Mouse (Mus musculus) adrenal gland, adult 2 months (tissue): ENCODE results near the gene Tex11. TPM values are rescaled to one million over a fixed set of nuclear protein-coding genes. Genes with fewer than 3 reads are reported as not detected.
A peak's percentile ranks its signal among the peaks of the same experiment; 100 is the strongest.
"Not testable (repeated sequence)": the region's sequence is repeated elsewhere in the genome, so short reads cannot be mapped to it uniquely, and the experiment has no call there.

Experiments used
- DNase-seq: peaks from one replicate; pipeline ENCODE4 v3.0.0; 2021
- long read RNA-seq: library from polyadenylated mRNA; stranded (forward); transcript quantifications from one replicate; pipeline ENCODE4 v2.0.0, GENCODE M21; 2021
- polyA plus RNA-seq: library from polyadenylated mRNA; depleted of rRNA; stranded (reverse); fragments of >200 nt; gene quantifications from 2 replicates; pipeline ENCODE4 v1.2.3, GENCODE M21; 2012; rRNA removed
- total RNA-seq, 2 experiments: library from RNA; stranded (reverse); gene quantifications; 2 replicates each; pipeline ENCODE4 v1.2.3; 2021

Gene Tex11
- total RNA-seq: under 1 TPM; 0.10 to 0.12 TPM
- not detected in 2 replicates for polyA plus RNA-seq
- long read RNA-seq: 0 reads

GRCm38 (mm10) chrX:101059541-101059940, at the start of gene Tex11:
TSS of gene Tex11 (minus strand) at chrX:101059667.
- DNase-seq: no peak

DNA sequence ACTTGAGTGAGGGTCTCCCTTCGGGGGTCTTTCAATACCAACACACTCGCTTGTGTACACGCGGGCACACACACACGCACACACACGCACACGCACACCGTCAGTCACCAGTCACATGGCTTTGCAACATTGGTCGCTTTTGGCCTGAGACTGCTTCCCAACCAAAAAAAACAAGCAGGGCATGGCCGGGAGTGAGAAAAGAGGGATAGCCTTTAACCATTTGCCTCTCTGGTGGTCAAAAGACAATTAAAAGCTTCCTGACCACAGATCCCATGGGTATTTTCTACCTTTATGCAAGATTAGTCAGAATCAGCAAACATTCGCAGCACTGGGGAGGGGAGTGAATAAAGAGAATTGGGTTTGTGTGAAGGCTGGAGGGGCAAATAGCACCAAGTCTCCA, 26.5 kb upstream of the Tex11 start, which contains the start of gene Slc7a3:
Slc7a3 (minus strand) TSS at position 101 of the 400 bp plus-strand sequence.
- DNase-seq: no peak

DNA sequence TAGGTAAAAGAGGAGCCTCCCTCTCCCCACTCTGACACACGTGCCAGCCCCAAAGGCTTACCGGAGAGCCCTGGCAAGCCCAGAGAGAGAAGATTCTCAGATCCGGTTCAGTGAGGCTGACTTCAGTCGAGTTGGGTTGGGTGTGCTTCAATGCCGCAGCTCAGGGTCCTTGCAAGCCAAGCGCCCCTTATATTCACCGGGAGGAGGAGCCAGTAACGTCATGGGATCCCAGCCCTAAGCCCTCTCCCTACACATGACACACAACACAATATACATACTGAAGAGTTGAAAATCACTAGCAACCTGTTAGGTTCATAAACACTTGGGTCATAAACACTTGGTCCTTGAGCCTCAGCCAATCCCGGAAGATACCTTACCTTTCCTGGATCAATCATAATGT, 25.7 kb upstream of the Tex11 start:
- not testable (repeated sequence) for DNase-seq

DNA sequence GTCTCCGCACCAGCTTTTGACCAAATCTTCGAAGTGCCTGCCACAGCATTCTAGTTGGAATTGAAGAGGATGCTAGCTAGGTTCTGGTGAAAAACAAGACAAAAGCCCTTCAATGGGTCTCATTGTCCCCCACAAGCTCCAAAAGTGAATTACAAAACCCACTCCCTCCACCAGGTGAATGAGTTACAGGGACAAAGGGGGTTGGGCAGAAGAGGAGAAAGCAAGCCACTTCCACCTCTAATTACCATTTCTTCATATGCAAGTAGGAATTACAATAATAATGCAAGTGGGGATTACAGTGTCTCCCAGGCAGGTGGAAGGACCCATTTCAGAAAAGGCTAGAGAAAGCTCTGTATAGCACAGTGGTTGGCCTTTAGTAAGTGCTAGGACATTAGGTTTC, 24.7 kb upstream of the Tex11 start:
- DNase-seq: no peak

DNA sequence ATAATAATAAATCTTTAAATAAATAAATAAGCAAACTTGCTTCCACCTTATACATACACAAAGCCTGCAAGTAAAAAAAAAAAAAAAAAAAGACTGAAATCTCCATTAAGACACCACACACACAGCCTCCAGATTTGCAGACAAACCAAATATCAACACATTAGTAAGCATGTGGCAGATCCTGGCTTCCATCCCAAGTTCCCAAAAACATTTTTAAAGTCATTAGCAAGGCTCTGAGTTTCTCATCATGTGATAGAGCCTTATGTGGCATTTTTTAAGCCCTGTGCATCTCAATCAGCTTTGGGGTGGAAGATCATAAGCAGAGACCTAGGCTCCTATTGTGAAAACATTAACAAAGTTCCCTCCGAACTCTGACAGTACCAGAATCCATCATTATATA, 5.8 kb upstream of the Tex11 start:
- DNase-seq: no peak

DNA sequence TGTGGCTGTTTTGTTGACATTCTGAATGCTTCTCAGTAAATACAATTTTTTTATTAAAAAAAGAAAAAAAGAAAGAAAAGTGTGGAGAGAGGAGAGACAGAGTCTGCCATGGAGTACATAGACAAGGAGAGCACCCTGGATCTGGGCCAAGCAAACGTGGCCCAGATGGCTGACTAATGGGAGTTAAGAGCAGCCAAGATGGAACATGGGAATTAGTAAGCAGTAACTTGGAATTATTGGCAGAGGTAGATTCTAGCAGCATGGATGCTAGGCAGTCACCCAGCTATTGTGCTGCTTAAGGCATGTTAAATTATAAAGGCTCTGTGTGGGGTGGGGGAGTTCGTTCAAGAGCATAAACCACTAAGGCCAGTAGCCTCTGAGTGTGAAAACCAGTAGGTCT, 4.0 kb upstream of the Tex11 start:
- peak; percentile 14 for DNase-seq

DNA sequence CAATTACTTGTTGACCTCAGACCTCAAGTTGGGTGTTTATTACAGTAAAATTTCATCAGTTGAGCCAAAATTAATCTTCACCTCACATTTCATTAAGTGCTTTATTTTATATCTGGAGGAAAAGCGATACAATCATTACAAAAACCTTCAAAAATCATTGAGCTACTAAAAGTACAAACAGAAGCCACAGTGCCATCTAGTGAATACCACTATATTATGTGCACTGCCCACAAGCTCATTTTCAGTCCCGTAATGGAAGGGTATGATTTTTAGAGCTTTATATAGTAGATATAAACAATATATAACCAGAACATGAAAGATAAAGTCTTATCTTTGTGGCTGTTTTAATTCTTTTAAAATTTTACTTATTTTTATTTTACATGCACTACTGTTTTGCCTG, 115.8 kb downstream of the Tex11 start:
- DNase-seq: no peak

DNA sequence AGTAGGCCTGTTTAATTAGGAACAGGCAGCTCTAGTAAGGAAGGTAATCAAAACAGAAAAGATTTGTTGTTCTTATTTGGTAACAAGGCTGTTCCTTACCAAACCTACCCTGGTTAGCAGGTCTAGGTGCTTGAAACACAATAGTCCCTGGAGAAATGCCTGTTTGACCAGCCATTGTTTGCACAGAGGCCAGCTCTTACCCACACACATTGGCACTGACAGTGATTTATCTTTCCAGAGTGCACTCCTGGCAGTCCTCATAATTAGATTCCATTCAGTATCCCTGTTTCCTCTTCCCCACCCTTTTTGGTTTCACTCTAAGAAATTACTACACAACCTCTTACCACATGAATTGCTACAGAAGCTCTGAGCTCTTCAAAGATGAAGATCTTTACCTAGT, 220.3 kb downstream of the Tex11 start:
- no peak for DNase-seq

- no peak for DNase-seq
Observed at GRCm38 (mm10) chrX:100832806-100833205, 226.7 kb downstream of the Tex11 start.

GRCm38 (mm10) chrX:100825557-100825956, 233.9 kb downstream of the Tex11 start:
- DNase-seq: no peak

GRCm38 (mm10) chrX:100821149-100821548, 238.3 kb downstream of the Tex11 start:
- no peak for DNase-seq

GRCm38 (mm10) chrX:100818681-100819080, 240.8 kb downstream of the Tex11 start:
- no peak for DNase-seq

DNA sequence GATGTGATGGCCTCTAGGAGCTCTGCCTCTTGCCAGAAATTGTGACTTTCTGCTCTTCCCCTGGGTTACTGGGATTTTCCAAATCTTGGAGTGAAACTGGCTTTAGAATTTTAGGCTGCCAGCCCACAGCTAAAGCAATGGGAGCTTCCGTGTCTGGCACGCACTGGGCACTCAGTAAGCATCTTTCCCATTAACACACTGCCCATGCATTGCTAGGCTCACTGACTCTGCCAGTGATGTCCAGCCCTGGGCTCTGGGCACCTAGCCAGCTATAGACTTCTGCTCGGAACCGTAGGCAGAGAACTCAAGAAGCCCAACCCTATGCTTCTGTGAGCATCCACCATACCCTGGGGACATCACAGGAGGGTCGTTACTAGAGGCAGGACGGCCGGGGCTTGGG, 243.7 kb downstream of the Tex11 start:
- peak; percentile 29 for DNase-seq

- no peak for DNase-seq
Observed at GRCm38 (mm10) chrX:100814139-100814538, 245.3 kb downstream of the Tex11 start.

DNA sequence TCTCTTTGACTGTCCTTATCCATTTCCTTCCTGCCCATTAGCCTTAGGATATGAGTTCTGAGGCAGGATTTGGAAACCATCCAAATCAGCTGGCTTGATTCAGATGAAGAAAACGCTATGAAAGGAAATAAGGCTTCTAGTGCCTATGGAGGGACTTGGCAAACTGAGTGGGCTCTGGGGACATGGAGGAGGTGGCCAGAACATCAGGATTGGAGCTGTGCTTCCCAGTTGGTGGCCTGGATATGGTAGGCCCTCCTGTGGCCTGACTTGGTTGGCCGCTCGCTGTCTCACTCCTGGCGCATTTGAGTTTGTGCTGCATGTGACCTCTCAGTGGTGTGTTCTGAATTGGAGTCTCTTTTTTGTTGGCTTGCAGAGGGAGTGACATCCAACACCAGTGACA, 248.3 kb downstream of the Tex11 start:
- DNase-seq: no peak

DNA sequence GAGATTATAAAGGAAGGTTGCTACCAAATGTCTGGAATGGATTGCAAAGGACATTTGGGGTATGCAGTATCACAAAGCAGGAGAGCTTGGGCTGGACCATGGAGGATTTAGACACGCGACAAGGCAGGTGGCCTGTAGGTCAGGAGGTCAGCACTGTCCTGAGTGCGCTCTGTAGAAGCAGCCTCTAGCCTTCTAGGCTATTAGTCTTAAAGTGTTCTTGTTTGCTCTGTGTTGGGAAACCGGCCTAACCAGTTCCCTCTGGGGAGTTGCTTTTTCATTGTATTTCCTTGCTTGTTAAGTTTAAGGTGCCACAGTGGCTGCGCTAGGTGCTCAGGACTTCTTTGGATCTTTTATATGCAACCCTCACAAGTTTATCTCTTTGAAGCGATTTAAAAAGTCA, 257.4 kb downstream of the Tex11 start:
- no peak for DNase-seq

- DNase-seq: no peak
Observed at GRCm38 (mm10) chrX:100800643-100801042, 258.8 kb downstream of the Tex11 start.

DNA sequence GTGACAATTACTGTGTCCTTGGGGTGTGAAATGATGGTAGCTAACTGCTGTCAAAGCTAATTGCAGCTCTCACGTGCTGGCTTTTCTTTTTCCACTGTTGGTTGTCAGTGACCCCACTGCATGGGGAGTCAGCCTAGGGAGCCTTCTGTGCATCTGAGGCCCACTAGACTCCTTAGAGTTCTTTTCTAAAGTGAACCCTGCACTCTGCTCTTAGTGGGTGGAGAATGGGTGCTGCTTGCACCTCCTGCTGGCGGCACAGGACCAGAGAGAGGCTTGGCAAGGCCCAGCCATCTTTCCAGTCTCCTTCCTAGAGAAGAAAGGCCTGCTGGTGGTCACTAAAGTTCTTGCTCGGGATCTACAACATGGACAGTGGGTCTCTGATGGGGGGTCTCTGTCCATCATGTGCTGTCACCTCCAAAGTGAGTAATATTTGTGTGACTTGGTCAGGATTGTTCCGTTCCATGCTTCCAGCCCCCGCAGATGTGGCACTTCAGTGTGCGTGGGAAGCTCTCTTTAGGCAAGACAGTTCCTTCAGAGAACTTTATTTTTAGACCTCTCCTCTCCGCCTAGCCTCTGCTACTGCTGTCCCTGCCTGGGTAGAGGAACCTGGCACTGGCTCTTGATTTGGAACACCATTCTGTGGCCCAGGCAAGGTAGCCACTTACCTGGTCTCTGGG, 261.5 kb downstream of the Tex11 start:
- no peak for DNase-seq

DNA sequence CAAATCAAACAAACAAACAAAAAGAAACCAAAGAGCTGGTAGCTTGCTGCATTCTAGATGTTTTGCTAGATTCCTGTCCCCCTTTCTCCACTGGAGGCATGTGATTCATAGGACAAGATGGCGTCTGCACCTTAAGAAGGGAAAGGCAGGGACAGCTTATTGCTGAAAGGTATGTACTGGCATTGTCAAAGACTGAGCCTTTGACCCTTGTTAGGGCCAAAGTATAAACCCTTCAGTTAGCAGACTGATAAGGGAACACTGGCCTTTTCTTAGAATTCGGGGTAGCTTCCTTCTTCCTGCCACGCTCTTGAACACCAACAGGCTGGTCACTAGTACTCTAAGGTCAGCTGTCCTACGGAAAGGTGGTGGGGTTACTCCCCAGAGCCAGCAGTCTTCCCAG, 262.1 kb downstream of the Tex11 start:
- DNase-seq: no peak

DNA sequence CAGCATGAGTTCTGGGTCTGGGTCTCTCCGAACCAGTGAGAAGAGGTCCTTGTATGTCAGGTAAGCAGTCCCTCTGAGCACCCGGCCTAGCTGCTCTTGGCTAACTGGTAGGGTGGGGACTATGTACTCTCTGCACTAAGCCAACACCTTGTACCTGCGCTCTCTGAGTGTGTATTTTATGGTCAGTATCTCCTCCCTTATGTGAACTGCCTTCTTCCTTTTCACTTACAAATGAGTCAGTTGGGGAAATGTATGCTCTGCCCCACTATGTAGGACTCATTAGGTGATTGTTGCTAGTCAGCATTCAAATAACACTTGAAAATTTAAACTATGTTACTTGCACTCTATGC, 262.8 kb downstream of the Tex11 start:
- no peak for DNase-seq

DNA sequence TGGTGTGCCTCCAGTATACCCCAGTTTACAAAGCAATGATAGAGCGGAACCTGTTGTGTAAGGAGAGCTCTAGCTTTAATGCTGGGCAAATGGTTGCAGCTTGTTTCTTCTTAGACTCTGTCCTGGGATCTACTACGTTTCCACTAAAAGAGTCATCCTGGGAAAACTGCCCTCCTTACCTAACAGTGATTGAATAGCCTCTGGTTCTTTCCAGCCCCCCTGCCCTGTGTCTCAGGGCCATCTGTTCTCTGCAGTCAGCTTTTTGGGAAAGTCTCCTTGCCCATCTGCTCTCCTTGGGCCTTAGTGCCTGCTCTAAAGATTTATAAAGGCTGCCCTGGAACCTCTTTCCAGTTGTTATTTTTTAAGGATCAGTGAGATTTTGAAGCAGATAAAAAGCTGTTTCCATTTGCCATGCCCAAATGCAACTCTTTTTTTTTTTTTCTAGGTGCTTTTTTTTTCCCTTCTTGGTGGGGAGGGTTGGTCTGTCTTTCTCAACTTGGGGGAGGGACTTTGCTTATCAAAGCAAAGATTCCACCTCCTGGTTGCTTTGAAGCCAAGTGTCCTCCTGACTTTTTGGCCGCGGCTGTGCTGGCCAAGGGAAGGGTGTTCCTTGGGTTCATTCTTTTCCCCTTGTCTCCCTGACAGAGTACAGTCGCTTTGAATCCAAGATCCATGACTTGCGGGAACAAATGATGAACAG, 263.3 kb downstream of the Tex11 start:
- no peak for DNase-seq

- DNase-seq: no peak
Observed at GRCm38 (mm10) chrX:100789322-100789721, 270.1 kb downstream of the Tex11 start.
